In genomic region chr9:63737426-63737931, GRCm38 (mm10) we compare ENCODE assay signal across 9 mouse cellular contexts. TPM values are rescaled to one million over a fixed set of nuclear protein-coding genes. Genes with fewer than 3 reads are reported as not detected.
DNase-seq lines count a peak whose midpoint lies in the region; ATAC-seq and TF ChIP-seq lines count a peak whose summit lies in the region.
"Had no signal": no experiment of that assay in that cellular context is flagged by ENCODE, and none has a peak within 500 bp of the region (broad histone marks: within the 10 kb centered on the region; RNA-seq: fewer than 3 reads in every experiment).

No protein-coding gene starts in this region.

- no peaks in the 10 kb centered on the region for H3K27me3 ChIP-seq in limb, embryonic 11.5 days (ENCODE audit: control insufficient read depth, insufficient read depth, low read length)
- H3K27me3 ChIP-seq in spleen, adult 2 months (ENCODE audit: control insufficient read depth, insufficient read depth, low read length), result no peaks in the 10 kb centered on the region
- no peaks in the 10 kb centered on the region for H3K27me3 ChIP-seq in midbrain, embryonic 10.5 days (ENCODE audit: low read depth, poor library complexity, severe bottlenecking)
- H3K27me3 ChIP-seq: midbrain, embryonic 12.5 days had no signal

- H3K9ac ChIP-seq in limb, embryonic 11.5 days (ENCODE audit: low read length), result no peak overlapping the region
- H3K9ac ChIP-seq: midbrain, embryonic 12.5 days had no signal

- no peaks in the 10 kb centered on the region for H3K36me3 ChIP-seq in limb, embryonic 11.5 days (ENCODE audit: control insufficient read depth, insufficient read depth, low read length)
- no peaks in the 10 kb centered on the region for H3K36me3 ChIP-seq in spleen, adult 2 months (ENCODE audit: control insufficient read depth, insufficient read depth, low read length)
- peaks cover 35% of the 10 kb centered on the region for H3K36me3 ChIP-seq in midbrain, embryonic 10.5 days

- ATAC-seq in limb, embryonic 11.5 days (ENCODE audit: insufficient number of reproducible peaks, low FRiP score, low TSS enrichment, low read depth), result no peak

- no peak overlapping the region for H3K4me3 ChIP-seq in layer of hippocampus, adult 2 months
- no peak overlapping the region for H3K4me3 ChIP-seq in limb, embryonic 11.5 days (ENCODE audit: low read depth, low read length)
- no peak overlapping the region for H3K4me3 ChIP-seq in spleen, adult 2 months (ENCODE audit: extremely low read depth, insufficient read depth, insufficient read length)
- H3K4me3 ChIP-seq in midbrain, embryonic 10.5 days, result no peak overlapping the region
- H3K4me3 ChIP-seq: midbrain, embryonic 12.5 days had no signal

- TF ChIP-seq POLR2A in spleen, adult 2 months (IDR thresholded peaks at IDR 0.05; ENCODE audit: low read depth, low read length), result no peak

- H3K4me2 ChIP-seq in limb, embryonic 11.5 days (ENCODE audit: low read depth, severe bottlenecking), result no peak overlapping the region
- H3K4me2 ChIP-seq: midbrain, embryonic 12.5 days had no signal

- peak overlapping the region; percentile 48; the same call in 1 of the 2 replicates for H3K27ac ChIP-seq in layer of hippocampus, adult 2 months
- H3K27ac ChIP-seq in limb, embryonic 11.5 days (replicated peaks; ENCODE audit: low read depth, low read length), result peak overlapping the region; percentile 43
- peak overlapping the region; percentile 78 for H3K27ac ChIP-seq in spleen, adult 2 months (ENCODE audit: insufficient read depth, low read length)
- H3K27ac ChIP-seq in midbrain, embryonic 10.5 days (replicated peaks), result no peak overlapping the region
- H3K27ac ChIP-seq: midbrain, embryonic 12.5 days had no signal

- H3K9me3 ChIP-seq in limb, embryonic 11.5 days (ENCODE audit: control insufficient read depth, low read length), result no peaks in the 10 kb centered on the region
- no peaks in the 10 kb centered on the region for H3K9me3 ChIP-seq in midbrain, embryonic 10.5 days (replicated peaks)
- H3K9me3 ChIP-seq: midbrain, embryonic 12.5 days had no signal

- H3K4me1 ChIP-seq in limb, embryonic 11.5 days (ENCODE audit: control insufficient read depth, insufficient read depth, low read length), result peaks cover 36% of the 10 kb centered on the region
- H3K4me1 ChIP-seq in spleen, adult 2 months (ENCODE audit: control insufficient read depth, insufficient read depth, insufficient read length), result peaks cover 82% of the 10 kb centered on the region; the same call in 1 of the 2 replicates
- H3K4me1 ChIP-seq in midbrain, embryonic 10.5 days, result peaks cover 89% of the 10 kb centered on the region

- TF ChIP-seq CTCF in layer of hippocampus, adult 2 months (conservative IDR thresholded peaks at IDR 0.05), result no peak
- TF ChIP-seq CTCF in spleen, adult 2 months (IDR thresholded peaks at IDR 0.05; ENCODE audit: extremely low read depth, insufficient read depth, insufficient read length, insufficient replicate concordance), result no peak

- WGBS in limb, embryonic 11.5 days, result 59% methylated on average over 9 of the region's 9 CpGs
- WGBS in spleen, adult 2 months, result 7% methylated on average over 9 of the region's 9 CpGs
- WGBS in midbrain, embryonic 10.5 days, result 79% methylated on average over 9 of the region's 9 CpGs

- DNase-seq in layer of hippocampus, adult 2 months (ENCODE audit: low spot score in 2 of 2), result no peak
- no peak for DNase-seq in layer of hippocampus, adult 18-20 months (ENCODE audit: low spot score in 2 of 2)
- DNase-seq in brain, adult 2 months (ENCODE audit: low read depth, low spot score), result peak; percentile 67
- peak; percentile 57 for DNase-seq in limb, embryonic 11.5 days (ENCODE audit: low spot score)
- DNase-seq in spleen, adult 2 months (ENCODE audit: low read depth in 1 of 2, low spot score in 2 of 2), result peak; percentile 68 to 82
- no peak for DNase-seq in midbrain, embryonic 10.5 days (ENCODE audit: low spot score)
- DNase-seq in layer of hippocampus, postnatal 36 days, result no peak
- DNase-seq in right cerebral cortex, adult 18-20 months, result no peak

RNA-seq across cellular contexts. Expression of gene Smad3, which starts 20.3 kb away (rescaled TPM):
- total RNA-seq in layer of hippocampus, adult 2 months (2021), result 10 to 100 TPM; 48.7 to 49.6 TPM
- 10 to 100 TPM; 58.2 to 62.5 TPM for total RNA-seq in layer of hippocampus, adult 18-20 months (2021)
- 21.0 and 24.0 TPM in 2 replicates for polyA plus RNA-seq in limb, embryonic 11.5 days (2014; fragmentation: Nextera tagmentation; extraction: Ambion mirVana)
- 30.2 and 32.2 TPM in 2 replicates for polyA plus RNA-seq in spleen, adult 2 months (2012; rRNA removed)
- 21.7 and 22.5 TPM in 2 replicates for polyA plus RNA-seq in midbrain, embryonic 10.5 days (2016; fragmentation: Nextera tagmentation; extraction: Ambion mirVana)
- 10 to 100 TPM; 40.1 to 45.2 TPM for total RNA-seq in layer of hippocampus, postnatal 36 days (2021)

Comparison
In these comparisons a context has a peak if more than half of its experiments do, and no peak if none do; other contexts are left out.
1. DNase-seq: peak in brain, adult 2 months (single experiment), limb, embryonic 11.5 days (single experiment) and spleen, adult 2 months (2 of 2); none in layer of hippocampus, adult 2 months (0 of 2), layer of hippocampus, adult 18-20 months (0 of 2), midbrain, embryonic 10.5 days (single experiment), layer of hippocampus, postnatal 36 days (0 of 2) and right cerebral cortex, adult 18-20 months (single experiment).